Mouse (Mus musculus): ENCODE measurements around the gene Vax2.

Gene Vax2

DNA sequence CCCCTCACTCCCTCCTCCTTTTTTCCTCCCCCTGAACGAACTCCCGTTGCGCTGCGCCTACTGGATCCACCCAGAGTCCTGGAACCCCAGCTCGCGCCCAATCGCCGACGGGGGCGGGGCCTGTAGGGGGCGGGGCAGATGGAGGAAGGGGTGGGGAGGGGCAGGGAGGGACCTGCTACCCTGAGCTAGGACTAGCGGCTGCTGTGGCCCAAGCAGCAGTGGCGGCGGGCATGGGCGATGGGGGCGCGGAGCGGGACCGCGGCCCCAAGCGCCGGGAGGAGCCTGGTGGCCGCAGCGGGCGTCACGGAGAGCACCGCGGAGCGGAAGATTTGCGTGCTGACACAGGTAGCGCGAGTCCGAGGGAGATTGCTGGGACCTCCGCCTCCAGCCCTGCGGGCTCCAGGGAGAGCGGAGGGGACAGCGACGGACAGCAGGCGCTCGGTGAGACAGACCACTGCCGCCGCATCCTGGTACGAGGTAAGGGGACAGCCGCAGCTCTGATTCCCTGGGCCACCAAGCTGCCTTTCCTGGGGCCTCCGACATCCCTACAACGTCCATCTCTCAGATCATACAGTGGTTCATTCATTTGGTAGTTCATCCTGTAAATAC is at the start of gene Vax2:
Vax2 (plus strand) TSS at position 198 of the 609 bp plus-strand sequence.
- DNase-seq (ENCODE audit: low spot score) = no peak

DNA sequence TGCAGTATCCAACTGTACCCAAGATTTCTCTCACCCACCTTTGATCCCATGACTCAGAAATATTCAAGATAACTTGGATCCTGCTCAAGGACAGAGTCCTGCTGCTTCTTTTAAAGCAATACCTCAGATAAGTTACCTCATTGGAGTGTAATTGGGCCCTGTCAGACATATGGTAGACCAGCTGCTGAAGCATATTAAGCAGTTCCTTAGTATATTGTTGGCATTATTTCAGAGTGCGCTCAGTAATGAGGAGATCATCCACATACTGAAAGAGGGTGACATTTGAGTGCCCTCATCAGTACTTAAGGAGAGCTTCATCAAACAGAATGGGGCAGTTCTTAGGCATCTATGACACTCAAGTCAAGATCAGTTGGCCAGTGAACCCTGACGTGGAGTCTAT is 46.1 kb upstream of the Vax2 start:
- DNase-seq (ENCODE audit: low spot score) = peak; percentile 3

DNA sequence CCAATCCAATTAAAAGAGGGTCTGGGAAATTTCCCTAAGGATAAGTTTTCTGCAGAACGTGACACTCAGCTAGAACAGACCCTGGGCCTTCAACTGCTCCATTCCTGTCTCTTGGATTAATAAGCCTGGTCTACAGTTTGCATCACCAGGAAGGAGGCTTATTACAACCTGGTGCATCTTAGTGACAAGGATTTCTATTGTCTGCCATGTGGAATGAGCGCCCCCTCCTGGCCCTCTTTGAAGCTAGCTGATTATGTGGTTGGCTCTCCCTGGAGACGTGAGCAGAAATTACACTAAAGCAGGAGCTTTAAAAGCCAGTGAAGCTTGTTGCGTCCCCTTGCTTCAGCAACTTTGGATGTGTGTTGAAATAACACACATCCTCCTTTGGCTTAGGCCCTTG is 37.7 kb upstream of the Vax2 start:
- DNase-seq (ENCODE audit: low spot score) = peak; percentile 82

DNA sequence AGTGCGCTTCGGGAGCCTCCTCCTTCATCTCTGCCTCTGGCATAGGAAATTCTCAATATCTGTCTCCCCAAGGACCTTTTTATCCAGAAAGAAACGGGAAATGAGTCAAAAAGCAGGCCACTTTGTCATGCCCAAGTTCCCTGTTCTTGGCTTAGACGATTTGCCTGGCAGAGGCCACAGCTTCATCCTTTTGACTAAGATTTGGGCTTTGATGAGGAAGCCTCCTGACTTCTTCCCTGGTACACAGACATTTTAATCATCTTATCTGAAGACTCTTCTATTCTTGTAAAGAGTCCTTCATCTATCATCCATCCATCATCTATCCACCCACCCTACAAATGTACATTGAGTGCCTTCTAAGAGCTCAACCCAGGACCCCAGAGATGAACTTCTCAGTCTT is 33.3 kb upstream of the Vax2 start, which contains the start of gene Cd207:
Cd207 (minus strand) TSS at position 101 of the 400 bp plus-strand sequence.
- DNase-seq (ENCODE audit: low spot score) = no peak

DNA sequence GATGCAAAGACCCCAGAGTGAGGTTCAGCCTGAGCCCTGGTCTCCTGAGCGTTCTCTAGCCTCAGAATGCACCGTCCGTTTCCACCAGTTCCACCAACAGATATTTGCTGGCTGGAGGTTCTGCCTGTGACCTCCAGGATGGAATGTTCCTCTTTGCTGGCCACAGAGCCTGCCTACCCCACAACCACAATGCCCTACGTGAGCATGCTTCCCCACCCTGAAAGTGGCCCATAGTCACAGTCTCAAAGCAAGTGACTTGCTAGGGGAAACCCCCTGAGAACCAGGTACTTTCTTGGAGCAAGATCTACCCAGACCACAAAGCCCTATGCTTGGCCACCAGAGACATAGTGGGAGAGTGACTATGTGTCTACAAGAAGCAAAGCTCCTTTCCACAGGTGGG is 21.7 kb upstream of the Vax2 start:
- DNase-seq (ENCODE audit: low spot score) = no peak

DNA sequence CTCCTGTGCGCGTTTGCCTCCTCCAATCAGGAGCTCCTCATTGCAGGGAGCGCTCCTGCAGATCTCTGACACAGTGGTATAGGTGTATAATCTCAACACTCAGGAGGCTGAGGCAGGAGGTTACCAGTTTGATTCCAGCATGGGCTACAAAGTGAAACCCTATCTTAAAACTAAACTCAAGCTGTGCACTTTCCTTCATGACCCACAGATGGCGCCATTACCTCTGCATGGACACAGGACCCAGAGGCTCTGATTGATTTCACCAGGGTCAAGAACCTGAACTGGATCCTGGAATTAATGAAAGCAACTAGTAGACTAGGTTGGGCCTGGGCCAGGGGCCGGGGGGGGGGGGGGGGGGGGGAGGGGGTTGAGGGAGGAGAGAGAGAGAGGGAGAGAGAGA is 20.8 kb upstream of the Vax2 start:
- peak; percentile 24 for DNase-seq (ENCODE audit: low spot score)

DNA sequence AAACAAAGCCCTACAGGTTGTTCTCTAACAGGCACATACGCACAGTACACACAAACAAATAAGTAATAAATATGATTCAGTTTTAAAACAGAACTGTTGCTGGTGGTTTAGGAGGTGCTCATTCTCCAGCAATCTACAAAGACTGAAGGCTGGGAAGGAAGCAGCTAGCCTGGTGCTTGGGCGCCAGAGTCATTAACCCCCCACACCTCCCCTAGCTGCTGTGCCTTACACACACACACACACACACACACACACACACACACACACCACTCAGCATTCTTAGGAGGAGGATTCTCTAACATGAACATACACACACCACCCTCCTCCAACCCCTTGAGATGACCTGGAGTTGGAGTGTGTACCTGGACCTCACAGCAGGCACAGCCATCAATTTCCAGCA is 20.1 kb upstream of the Vax2 start:
- no peak for DNase-seq (ENCODE audit: low spot score)

DNA sequence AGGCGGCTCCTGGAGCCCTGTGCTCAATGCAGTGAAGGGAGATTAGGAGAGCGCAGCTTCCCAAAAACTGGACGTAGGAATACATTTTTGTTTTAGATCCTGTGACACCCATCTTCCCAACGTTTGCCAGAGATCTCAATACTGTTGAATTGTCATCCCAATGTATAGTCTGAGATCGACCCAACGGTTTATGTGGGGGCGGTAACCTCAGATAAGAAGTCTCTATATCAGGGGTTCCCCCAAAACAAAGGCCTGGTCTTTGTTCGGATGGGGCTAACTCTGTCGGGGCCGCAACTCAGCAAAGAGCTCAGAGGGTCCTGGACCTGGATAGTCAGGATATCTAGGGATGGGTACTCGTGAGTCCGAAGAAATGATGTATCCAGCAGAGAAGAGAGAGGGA is 18.1 kb upstream of the Vax2 start:
- DNase-seq (ENCODE audit: low spot score) = no peak

DNA sequence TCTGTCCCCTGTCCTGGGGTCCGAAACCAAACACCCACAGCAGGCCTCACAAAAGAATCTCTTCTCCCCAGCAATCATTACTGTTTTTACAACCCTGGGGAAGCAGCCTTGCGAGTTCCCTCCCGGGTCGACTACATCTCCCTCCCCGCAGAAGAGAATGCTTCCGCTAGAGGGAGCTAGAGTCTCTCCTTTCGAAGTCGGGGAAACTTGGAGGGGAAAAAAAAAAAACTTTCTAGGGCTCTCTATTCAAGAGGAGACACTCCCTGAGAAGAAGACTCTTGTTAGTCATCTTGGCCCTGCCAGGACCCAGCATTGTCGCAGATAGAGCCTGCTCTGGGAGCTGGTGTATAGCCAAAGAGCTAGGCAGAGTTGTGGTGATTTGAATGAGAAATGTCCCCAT is 17.2 kb upstream of the Vax2 start:
- peak; percentile 28 for DNase-seq (ENCODE audit: low spot score)

DNA sequence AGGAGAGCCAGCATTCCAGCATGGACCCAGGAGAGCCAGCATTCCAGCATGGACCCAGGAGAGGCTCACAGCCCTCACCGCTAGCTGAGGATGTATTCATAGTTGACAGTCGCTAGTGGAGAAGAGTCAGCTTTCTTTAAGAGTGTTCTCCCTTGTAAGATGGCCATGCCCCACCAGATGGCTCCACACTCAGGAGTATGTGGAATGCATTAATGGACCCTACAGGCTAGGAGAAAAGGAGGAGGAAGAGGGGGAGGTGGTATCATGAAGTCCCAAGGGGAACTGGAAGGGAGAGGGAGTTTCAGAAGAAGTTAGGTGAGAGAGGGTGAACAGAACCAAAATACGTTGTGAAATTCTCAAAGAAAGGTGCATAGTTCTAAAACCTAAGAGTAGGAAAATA is 15.3 kb upstream of the Vax2 start:
- DNase-seq (ENCODE audit: low spot score) = no peak

DNA sequence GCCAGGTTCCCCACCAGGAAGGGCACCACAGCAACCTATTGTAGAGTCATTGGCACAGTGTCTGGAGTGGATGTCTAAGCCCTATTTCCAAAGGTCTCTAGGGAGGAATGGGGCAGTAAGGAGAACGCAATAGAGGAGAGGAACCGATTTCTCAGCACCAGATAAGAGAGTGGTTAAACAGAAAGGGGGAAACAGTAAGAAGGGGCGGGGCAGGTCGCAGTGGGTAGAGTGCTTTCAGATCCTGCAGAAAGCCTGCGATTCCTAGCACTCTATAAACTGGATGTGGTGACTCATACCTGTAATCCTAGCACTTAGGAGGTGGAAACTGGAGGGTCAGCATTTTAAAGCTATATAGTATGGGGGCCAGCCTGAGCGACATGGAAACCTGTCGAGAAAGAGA is 14.4 kb upstream of the Vax2 start:
- DNase-seq (ENCODE audit: low spot score) = no peak

DNA sequence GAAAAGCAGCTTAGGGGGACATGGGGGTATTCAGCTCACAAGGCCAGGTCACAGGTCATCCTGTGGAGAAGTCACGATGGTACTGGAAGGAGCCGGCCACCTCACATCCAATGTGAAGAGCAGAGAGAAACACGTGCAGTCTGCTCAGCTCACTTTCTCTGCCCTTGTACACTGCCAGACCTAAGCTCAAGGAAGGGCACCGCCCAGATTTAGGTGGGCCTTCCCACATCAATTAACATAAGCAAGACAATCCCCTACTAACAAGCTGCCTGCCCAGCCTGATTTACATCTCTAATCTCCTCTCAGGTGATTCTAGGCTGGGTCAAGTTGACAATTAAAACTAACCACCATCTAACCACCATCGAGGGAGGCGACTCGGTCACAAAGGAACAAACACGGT is 13.1 kb upstream of the Vax2 start:
- DNase-seq (ENCODE audit: low spot score) = no peak

DNA sequence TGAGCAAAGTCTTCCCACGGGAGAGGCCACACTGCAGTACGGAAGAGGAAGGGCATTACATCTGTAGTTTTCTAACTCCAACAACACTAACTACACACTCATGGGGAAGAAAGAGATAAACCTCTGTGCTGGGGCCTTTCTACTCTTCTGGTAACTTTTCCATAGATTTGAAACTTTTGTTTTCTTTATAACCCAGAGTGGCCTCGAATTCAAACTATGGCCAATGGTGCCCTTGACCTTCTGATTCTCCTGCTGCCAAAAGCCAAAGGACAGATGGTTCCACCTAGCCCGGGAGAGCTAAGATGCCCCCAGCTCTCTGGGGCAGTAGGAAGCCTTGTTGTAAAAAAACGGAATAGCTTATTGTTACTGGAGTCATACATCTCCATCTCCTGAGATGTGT is 11.1 kb upstream of the Vax2 start:
- no peak for DNase-seq (ENCODE audit: low spot score)

DNA sequence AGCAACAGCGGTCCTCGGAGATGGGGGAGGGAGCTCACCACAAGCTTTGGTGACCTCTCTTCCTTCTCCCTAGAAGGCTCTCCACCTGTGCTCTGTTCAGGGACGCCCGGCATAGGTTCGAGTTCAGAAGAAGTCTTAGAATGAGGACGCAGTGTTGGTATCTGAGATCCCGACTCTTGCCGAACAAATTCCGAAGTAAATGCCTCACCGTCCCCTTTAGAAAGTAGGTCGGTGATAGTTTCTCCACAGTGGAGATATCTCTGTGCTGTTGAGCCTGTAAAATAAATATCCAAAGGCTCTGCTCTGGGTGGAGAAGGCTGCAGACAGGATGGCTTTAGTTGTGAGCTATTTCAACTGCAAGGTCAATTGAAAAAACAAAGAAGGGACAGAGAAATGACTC is 10.1 kb upstream of the Vax2 start:
- no peak for DNase-seq (ENCODE audit: low spot score)

DNA sequence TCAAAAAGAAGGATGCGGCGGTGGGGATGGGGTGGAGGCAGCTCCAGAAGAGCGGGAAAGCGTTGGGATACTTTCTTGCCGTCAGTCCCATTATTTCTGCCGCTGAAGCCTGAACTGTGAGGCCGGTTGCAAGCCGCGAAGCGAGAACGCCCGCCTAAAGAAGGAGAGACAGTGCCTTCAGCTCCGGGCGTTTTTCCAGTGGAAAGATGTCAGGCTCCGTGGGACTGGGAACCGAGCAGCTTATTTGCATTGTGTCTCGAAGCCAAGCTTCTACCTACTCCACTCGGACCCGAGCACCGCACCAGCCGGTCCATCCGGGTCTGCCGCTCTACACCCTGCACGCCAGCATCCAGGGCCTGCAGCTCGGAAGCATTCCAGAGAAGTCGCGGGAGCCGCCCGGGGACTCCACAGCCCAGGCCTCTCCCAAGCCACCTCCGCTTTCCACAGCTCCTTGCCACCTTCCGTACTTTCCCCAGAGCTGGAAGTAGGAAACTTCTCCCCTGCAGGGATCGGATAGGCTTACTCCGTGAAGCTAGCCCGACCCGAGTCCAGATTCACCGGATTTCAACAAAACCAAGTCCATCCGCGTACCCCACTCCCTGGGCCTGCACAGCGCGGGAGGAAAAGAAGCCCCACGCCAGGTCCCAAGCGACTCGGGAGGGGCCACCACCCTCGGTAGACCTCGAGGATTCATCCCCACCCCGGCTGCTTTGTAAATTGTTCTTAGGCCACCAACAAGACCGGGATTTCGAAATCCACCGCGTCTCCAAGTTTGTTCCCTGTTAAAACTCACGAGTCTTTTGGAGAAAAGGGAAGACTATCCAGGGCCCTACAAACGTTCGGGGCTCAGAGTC is 8.7 kb upstream of the Vax2 start:
- no peak for DNase-seq (ENCODE audit: low spot score)

DNA sequence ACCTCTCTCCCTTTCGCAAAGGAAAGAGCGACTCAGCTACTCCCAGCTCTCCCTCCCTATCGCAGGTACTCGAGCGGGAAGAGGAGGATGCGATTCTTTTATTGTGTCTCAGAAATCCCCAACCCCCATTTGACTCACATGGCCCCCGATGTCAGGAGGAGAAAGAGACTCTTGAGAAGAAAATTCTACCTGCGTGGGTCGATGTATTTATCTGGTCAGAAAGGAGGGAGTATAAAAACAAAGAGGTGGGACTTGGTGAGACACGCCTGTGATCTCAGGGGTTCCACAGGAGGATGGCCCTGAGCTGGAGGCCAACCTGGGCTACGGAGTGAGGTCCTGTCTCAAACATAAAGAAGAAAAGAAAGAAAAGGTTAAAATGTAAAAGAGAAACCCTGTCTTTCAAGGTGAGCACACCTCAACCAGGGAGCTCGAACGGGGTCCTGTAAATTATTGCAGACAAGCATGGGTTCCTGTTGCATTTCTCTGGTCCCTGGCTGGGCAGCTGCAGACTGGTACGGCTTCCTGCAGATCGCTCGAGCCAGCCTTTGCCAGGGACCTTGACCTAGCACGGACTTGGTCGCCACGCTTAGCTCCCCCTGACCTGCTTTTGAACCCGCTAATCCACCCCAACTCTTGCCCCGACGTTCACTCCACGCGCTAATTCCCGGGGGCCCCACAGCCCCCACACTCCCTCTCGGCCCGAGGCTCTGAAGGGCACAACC is 7.9 kb upstream of the Vax2 start:
- no peak for DNase-seq (ENCODE audit: low spot score)

DNA sequence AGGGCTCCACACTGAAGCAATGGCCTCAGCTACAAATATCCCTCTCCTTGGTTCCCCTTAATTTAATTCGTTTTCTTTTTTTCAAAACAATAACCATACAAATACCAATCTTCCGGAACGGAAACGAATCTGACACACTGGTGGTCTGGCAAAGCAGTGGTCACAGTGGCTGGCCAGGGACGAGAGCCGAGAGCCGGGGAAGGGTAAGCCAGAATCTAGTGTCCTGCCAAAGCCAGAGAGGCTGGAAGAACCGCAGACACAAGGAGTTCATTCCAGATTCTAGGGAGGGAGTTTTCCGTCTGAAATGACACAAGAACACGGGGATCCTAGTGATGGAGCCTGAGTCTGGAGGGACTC is 7.4 kb upstream of the Vax2 start:
- DNase-seq (ENCODE audit: low spot score) = no peak

DNA sequence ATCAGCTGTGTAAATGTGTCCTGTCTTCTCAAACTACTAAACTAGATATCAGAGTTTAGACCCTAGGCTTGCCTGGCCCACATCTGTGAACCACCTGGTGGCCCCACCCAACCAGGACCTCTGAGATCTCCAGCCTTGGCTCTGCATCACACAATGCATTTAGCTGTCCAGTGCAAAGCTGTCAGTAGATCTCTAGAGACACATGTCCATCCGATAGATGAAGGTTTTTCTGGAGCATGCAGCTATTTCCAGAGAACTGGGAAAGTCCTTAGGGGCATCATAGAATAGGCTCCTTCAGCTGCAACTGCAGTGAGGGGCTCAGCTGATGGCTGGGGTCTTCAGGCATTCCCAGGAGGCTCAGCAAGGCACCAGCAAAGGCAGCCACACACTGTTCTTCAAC is 6.8 kb upstream of the Vax2 start:
- no peak for DNase-seq (ENCODE audit: low spot score)

DNA sequence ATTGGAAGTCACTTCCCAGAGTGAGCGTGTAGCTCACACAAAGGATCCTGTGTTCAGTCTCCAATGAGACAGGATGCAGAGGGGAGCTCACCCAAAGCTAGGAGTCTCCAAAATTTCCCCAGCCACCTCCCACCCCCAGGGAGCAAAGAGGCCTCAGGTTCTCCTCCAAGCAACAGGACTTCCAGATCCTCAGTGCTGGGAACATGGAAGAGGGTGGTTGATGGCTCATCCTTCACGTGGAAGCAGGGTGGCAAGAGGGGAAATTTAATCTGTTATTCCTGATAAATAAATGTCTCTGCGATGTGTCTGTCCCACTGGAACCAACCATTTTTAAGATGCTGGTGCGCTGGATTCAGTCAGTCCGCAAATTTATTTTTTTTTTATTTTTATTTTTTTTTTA is 6.4 kb upstream of the Vax2 start:
- DNase-seq (ENCODE audit: low spot score) = no peak

DNA sequence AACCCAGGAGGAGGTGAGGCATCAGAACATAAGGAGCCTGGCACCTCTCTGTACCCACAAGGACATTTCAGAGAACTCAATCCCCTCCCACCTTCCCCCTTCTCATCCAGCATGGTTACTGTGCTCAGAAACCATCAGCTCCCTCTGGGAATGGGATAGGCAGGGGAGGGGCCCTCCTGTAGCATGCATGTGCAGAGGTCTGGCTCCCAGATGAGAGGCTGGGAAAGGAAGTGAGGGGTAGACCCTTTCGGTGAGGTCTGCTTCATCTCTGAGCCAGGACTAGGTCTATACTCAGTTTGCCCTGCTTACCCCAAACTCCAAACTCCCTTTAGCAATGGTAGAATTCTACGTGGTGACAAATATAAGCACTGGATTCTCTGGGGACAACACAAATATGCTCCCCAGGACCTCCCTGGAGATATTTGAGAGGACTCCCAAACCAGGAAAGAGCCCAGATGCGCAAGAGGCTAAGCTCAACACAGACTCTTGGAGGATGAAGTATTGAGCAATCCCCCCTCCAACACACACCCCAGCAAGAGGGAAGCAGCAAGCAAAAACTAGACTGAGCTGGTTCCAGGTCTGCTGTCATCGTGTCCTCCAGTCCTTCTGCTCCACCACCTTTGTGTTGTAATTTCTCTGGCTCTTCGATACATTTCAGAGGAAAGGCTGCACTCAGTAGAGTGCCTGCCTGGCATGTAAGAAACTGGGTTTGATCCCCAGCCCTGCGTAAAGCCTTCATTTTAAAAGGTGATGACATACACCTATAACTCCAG is 3.1 kb upstream of the Vax2 start:
- DNase-seq (ENCODE audit: low spot score) = no peak

DNA sequence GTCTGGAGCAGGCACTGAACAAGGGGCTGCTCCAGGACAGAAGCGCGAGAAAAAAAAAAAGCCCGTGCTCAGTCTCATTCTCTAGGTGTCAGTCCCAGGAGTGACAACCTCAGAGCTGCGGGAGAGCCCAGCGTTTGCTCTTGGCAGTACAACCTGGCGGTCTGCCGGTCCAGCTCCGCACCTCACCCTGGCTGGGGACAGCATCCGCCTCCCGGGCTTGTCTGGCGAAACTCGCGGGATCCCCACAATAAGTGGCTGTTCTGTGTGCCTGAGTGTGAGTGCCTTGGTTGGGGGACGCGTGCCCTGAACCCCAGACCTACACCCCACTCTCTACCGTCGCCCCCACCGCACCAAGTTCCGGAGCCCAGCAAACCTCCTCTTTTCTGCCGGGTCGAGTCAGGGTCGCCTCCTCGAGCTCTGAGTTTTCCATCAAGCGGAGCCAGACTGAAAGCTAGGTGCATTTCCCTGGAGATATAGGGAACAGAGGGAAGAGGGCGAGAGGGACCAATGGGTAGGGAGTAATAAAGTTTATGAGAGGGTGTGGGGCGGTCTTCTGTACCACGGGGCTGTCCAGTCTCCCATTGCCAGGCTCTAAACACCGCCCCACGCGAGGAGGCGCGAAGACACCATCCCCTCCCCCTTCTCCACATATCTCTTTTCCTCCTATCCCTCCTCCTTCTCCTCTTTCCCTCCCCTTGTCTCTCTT is 550 bp upstream of the Vax2 start:
- no peak for DNase-seq (ENCODE audit: low spot score)
